Mouse (Mus musculus) B cell, adult 2 months (primary cell): ENCODE data around the gene Slc2a10.
"Not testable (repeated sequence)": the region's sequence is repeated elsewhere in the genome, so short reads cannot be mapped to it uniquely, and the experiment has no call there.

Source experiments
- DNase-seq, 2 experiments: peaks; one replicate each; pipeline ENCODE4 v3.0.0; 2022

The Slc2a10 gene

DNA sequence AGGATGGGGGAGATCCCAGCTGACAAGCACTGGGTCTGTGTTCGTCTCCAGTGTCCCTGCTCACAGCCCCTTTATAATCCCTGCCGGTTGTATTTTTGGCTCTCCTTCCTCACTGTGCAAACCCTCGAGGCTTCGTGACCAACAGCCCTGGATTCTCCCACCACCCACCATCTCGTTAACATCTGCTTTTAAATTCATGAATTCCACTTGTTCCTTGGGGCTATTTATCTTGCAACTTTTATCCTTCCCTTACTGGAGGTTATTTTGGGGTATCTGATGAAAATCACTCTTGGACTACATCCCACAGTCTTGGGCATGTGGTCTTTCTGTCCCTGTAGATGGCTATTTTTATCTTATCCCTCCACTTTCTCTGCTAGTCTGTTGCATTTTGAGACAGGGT lies 6.9 kb downstream of the Slc2a10 start:
- DNase-seq: no peak

DNA sequence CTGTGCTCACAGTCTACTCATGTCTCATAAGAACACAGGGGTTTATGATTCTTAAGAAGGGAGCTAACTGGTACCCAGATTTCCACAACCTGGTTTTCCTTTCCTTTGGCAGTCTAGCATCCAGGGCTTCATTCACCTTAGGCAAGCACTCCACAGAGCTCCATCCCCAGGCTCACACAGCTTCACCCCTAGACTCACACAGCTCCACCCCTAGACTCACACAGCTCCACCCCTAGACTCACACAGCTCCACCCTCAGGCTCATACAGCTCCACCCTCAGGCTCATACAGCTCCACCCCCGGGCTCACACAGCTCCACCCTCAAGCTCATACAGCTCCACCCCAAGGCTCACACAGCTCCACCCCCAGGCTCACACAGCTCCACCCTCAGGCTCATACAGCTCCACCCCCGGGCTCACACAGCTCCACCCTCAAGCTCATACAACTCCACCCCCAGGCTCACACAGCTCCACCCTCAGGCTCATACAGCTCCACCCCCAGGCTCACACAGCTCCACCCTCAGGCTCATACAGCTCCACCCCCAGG lies 7.4 kb downstream of the Slc2a10 start:
- not testable (repeated sequence) for DNase-seq

DNA sequence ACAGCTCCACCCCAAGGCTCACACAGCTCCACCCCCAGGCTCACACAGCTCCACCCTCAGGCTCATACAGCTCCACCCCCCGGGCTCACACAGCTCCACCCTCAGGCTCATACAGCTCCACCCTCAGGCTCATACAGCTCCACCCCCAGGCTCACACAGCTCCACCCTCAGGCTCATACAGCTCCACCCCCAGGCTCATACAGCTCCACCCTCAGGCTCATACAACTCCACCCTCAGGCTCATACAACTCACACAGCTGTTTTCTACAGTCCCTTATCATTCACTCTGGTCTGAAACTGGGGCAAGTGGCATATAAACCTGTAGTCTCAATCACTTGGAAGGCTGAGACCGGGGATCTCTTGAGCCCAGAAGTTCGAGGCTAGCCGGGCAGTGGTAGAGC lies 7.9 kb downstream of the Slc2a10 start:
- DNase-seq: not testable (repeated sequence)

DNA sequence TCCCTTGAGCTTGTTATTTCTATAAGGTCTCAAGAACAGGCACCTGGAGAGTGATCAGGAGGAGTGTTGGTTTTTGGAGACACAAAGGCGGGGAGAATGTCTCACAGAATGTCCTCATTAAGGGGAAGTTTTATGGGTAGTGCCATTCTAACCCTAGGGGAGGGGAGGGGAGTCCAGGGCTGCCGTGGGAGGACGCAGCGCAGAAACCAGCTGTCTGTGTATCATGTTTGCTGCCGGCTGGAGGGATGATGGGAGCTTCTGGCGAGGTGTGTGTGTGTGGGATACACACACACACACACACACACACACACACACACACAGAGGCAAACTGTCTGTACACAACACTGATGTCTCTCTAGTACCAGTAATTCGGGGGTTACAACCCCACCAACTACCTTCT lies 8.8 kb downstream of the Slc2a10 start:
- no peak for DNase-seq

DNA sequence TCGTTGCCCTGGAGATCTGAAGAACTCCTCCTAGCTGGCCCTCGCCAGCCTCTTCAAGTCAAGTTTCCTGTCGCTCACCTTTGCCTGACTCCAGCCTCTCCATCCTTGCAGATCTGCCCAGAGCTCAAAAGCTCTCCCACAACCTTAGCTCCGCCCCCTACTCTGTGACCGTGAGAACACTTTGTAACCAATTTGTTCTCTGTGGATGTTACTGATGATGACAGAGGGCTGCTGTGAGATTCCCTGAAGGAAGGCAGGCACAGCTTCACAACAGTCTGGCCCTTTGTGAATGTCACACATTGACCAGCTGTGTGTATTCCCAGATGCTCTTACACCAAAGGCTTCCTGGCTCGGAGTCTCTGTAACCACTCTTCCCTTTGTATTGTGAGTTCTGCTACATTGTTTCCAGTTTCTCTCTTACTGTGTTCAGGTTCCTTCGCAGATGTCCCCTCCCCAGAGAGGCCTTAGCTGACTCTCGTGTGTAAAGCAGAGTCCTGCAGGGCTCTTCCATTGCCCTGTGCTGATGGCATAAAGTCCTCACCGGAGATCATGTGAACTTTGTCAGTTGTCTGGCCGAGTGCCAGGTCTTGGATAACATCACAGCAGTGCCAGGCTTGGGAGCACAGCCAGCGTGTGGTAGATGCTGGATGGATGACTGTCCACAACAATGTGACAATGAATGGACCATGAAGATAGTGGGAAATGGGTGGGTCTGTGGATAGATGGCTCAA lies 9.4 kb downstream of the Slc2a10 start:
- no peak for DNase-seq

DNA sequence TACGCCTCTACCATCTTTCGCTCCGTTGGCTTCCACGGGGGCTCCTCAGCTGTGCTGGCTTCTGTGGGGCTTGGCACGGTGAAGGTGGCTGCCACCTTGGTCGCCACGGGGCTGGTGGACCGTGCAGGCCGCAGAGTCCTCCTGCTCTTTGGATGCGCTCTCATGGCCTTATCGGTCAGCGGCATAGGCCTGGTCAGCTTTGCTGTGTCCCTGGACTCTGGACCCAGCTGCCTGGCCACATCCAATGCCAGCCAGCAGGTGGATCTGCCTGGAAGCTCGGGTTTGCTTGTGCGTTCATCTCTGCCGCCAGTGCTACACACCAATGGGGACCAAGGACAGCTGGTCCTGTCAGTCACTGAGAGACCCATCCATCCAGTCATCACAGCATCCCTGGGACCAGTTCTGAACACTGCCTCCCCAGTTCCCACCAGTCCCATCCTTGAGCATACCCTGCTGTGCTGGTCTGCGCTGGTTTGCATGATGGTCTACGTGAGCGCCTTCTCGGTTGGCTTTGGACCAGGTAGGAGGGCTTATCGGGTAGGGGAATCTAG lies 11.7 kb downstream of the Slc2a10 start:
- DNase-seq: no peak

DNA sequence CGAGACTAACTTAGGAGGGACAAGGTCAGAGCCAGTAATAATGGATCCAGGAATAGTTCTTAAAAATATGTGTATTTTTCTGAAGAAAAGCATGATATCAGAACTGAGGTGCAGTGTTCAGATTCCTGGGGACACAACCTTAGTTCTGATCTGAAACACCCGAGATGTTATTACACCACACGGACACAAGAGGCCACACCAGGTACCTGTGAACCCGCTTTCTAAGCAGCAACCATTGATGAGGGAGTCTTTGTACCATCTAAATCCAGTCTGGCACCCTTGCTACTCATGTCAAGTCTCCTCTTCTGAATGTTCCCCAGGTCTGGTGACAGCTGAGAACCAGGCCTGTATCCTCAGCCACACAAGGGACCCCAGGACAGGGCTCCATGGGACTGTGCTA lies 22.0 kb downstream of the Slc2a10 start:
- DNase-seq: peak; percentile 14 to 17

DNA sequence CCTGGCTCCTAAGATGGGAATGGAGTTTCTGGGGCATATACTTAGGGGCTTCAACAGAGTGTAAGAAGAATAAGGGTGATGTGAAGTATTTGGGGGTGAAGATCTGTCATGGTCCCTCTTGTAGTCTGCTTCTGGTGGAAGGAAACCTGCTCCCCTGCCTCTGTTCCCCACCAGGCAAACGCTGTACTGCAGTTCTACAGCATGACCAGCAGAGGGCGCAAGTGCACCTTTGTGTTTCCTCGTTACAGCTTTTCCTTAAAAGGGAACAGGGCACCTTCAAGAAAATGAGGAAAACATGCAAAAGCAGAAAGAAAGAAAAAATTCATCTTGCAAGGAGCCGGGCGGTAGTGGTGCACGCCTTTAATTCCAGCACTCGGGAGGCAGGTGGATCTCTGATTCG lies 25.5 kb downstream of the Slc2a10 start:
- peak; percentile 63 to 68 for DNase-seq

DNA sequence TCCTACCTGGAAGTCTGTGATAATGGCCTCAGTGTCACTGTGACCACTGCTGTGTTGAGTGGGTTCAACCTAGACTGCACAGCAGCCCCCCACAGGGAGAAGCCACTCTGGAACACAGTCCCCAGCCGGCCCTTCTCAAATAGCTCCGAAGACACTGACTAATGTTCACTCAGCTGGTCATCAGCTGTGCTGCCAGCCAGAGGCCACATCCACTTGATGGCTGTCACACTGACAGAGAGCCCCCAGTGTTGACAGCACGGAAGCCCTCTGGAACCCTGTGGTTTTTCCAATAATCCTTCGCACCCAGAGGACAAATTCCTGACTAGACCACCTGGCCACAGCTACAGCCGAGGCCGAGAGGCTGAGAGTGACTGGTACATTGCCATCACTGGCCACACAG lies 30.2 kb downstream of the Slc2a10 start:
- no peak for DNase-seq

DNA sequence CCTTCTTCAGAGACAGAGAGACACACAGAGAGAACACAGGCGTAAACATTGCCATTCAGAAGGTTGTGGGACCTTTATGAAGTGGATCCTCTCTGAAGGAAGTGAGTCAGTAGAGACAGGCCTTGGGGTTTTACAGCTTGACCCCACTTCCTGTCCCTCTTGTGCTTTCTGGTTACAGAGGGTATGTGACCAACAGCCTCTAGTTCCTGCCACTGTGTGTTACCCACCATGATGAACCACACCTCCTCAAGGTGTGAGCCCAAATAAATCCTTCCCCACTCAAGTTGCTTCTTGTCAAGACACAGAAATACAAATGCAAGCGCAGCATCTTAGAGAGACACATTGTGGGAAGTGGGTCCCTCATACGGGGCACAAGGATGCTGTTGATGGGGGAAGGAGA lies 37.4 kb downstream of the Slc2a10 start:
- no peak for DNase-seq

DNA sequence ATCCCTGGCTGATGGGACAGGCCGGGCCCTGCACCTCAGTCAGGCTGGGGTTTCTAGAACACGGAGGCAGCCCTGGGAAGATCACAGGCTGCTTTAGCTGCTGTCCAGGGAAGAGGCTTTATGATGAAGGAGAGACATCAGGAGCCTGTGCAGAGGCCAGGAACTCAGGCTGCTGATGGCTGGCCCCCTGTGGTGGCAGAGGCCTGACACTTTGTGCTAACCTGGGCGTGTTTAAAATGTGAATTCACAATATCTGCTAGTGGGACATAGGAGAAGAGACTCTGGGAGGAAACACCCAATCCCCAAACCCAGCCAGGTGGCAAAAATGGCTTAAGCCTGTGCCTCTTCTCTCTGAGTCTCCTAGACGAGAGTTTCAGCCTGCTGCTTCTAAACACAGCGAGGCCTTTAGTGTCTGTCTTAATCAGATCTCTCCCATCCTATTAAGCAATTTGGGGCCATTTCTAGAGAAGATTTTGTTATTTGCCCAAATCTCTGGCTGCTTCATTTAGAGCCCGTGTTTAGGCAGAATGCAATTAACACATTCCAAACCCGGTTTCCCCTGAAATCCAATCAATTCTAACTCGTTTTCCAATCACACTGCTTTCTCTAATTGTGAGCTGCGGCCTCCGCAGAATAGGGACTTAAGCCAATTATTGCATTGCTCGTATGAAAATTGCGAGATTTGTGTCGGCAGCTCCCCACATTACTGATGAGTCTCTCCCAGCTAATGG lies 39.5 kb downstream of the Slc2a10 start:
- no peak for DNase-seq

DNA sequence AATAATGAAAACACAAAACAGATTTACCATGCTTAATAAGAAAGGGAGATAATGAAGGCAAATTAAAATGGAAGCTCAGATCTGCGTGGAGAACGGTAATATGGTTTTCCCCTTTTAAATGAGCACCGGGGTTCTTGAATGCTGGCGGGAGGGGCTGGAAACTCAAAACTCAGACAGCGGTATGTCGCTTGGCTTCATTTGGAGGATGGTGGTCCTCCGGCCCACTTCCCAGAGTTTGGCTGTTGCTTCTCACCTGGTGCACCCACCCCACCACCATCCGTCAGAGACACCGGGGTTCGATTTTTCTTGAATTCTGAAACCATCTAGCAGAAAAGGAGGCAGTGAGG lies 40.1 kb downstream of the Slc2a10 start:
- DNase-seq: no peak

DNA sequence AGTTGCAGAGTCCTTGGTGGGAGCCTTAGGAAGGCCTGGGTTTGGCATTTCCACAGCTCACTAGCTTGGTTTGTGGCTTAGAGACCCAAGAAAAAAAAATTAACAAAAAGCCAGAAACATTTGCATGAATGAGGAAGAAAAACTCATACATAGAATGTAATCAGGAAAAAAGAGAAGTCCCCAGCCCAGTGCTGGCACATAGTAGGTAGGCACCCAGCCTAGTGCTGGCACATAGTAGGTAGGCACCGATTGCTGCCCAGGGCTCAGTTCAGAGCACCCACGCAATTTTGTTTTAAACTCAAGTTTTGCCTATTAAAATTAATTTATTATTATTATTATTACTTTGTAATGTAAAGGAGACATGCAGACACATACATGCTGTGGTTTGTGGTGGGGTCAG lies 42.1 kb downstream of the Slc2a10 start:
- no peak for DNase-seq

DNA sequence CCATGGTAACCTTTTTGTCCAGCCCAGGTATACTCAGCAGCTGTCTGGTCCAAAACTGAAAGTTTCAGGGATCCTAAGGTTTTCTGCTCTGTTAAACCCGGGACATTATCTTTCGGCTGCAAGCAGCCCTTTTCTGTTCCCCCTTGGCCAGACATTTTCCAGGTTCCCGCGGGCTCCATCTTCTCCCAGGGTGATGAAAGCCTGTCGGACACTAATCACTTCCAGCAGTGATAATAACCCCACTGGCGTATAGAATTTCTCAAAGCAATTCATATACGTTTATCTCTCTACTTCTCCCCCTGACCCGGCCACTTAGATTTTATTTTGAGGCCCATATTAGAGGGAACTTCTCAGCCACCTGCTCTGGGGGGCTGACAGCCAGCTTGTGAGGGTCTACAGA lies 42.8 kb downstream of the Slc2a10 start:
- no peak for DNase-seq

DNA sequence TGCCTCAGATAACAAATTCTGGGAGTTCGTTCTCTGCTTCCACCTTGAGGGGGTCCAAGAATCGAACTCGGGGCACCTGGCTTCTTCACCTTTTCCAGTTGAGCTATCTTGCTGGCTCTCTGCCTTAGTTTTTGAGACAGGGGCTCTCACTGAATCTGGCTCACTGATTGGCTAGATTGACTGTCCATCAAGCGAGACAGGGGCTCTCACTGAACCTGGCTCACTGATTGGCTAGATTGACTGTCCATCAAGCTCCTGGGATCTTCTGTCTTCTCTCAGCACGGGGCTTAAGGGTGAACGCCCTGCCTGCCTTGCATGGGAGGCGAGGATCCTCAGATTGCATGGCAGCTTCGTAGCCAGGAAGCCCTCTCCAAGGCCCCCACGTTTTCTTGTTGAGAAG lies 43.8 kb downstream of the Slc2a10 start:
- DNase-seq: no peak

DNA sequence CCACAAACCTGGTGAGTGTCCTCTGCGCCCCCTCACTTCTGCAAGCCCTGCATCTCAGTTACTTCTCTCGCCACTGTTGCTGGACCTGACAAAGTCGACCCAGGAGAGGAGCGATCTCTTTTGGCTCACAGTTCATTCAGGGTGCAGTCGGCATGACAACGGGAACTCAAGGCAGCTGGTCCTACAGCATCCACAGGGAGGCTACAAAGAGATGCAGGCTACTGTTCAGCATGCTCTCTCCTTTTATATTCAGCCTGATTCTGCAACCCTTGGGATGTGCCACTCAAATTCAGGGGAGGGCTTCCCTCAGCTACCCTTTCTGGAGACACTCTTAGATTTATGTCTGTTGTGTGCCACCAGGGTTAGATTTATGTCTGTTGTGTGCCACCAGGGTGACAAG lies 45.0 kb downstream of the Slc2a10 start:
- no peak for DNase-seq

DNA sequence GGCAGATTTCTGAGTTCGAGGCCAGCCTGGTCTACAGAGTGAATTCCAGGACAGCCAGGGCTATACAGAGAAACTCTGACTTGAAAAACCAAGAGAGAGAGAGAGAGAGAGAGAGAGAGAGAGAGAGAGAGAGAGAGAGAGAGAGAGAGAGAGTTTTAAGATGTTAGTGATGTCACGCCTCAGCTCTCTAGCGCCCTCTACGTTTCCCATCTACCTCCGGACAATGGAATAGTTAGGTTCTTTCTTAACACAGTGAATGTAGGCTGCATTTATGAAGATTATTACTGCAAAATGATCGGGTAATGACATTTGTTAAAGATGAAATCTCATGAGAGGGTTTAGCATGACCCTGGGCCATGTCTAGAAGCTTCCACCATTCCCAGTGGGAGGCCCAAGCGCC lies 46.8 kb downstream of the Slc2a10 start:
- peak; percentile 6 to 8 for DNase-seq

DNA sequence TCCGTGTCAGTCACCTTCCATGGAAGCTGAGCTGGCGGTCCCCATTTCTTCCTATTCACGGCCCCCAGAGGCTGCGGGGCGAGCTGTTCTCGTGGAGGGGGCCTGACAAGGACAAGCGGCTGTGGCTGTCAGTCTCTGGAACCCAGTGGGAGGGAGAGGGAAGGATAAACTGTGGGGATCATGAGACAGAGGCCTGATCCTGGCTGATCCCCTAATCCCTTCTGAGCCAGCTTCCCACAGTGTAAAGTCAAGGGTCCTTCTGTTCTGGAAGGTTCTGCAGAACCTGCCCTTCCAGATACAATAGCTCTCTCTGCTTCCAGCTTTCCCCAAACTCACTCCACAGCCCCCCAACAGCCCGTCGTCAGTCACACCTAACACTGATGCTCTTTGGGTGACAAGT lies 50.5 kb downstream of the Slc2a10 start:
- no peak for DNase-seq

DNA sequence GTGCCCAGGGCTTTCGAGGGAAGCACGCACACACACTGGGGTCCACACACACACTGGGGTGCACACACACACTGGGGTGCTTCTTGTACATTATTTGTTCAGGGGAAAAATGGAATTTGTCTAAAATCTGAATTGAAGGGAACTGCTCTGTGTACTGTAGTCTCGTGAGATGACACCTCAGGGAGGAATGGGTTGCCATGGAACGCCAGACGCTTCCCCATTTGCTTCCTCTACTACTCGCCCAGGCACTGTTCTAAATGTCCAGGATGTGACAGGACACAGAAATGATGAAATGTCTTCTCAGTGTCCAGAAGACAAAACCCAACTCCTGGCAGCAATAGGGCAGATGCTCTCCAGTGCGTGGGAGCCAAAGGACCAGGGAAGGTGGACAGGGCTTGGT lies 53.7 kb downstream of the Slc2a10 start:
- no peak for DNase-seq

DNA sequence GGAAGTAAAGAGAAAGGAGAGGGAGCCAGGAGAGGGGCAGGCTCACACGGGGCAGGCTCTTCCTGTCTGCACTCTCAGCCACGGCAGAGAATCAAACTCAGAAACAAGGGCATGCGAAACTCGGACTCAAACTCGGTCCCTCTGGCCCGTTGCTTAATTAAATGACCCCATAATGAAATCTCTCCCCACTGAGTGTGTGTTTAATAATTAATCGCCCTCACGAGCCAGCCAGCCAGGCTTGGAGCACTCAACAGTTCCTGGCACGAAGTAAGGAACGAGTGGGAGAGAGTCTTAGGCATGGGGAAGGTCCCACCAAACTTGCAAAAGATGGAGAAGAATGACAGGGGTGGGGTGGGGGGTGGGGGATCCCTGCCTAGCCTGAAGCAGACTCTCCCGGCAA lies 55.3 kb downstream of the Slc2a10 start:
- DNase-seq: no peak

DNA sequence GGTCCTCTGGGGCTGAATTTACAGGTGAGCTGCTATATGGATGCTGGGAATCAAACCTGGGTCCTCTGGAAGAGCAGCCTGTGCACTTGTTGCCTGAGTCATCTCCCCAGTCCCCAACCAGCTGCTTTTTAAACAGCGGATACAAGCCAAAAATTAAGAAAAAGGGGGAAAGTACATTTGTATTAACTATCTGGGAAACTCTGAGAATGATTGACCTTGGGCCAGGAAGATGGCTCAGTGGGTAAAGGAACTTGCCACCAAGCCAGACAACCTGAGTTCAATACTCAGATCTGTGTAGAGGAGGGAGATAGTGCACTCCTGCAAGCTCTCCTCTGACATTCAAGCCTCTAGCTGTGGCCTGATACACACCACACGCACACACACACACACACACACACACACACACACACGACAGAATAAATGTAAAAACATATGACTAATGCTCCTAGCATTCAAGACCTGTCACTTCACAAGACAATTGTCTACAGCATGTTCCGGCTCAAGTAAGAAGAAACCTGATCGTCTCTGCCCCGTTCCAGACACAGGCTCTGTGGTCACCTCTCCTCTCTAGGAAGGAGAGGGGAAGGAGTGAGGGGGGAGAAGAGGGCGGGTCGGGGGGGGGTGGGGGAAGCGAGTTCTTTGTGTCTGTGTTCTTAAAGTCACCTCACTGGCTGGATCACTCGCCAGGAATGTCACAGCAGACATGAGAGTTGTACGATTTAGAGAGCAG lies 56.1 kb downstream of the Slc2a10 start:
- no peak for DNase-seq

DNA sequence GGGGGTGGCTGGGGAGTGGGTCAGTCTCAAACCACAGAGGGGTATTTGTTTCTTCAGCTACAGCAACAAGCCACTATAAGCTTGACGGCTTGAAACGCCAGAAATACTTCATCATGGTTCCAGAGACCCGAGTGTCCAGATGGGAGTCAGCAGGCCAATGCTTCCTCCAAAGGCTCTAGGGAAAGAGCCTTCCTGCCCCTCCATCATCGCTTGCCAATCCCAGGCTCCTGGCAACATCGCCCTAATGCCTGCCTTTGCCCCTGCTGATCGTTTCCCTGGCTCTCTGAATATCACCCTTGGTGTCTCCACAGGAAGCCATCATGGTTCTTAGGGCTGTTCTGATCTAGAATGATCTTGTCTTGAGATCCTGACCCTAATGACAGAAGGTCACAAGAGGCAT lies 58.3 kb downstream of the Slc2a10 start:
- no peak for DNase-seq

DNA sequence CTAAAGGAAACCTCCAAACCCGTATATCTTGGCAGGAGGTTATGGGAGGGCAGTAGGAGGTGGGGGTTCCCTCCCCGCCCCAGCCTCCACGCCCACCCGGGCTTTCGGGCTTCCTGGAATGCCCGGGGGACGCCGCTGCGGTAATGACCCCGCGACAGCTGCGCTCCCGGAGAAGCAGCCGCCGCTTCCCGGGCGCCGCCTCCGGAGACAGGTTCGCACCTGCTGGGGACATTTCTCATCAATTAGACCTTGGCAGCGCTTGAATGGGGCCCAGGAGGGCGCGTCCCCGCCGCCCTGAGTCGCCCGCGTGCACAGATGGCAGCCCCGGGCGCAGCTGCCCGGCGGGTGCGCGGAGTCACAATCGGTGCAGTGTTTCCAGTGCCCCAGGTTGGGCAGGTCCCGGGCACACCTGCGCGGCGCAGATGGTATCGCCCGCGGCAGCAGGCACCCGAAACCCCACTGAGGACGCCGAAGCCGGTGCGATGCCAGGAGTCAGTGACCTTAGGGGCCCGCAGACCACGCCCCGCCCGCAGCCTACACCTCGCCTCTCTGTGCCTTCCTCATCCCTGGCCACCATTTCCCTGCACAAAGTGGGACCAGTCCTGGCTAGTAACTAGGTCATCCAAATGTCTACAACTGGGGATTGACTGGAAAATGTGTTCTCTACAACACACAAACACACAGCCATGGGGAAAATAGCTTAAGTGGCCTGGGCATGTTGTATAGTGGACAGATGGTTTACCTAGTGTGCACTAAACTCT lies 59.9 kb downstream of the Slc2a10 start:
- DNase-seq: no peak
